Mouse (Mus musculus) E14TG2a.4 (cell line): ENCODE measurements around the gene 1810010D01Rik.

ENCODE experiments used
- CTCF ChIP-seq: conservative IDR thresholded peaks from 2 replicates; pipeline ENCODE4 v1.5.1; 2014; ENCODE audit warnings: low read length
- NANOG ChIP-seq: IDR thresholded peaks from 2 replicates; pipeline ENCODE4 v1.6.1; 2014; ENCODE audit warnings: borderline replicate concordance, low read length, mixed read lengths
- POU5F1 ChIP-seq: IDR thresholded peaks from 2 replicates; pipeline ENCODE4 v1.6.1; 2014; ENCODE audit warnings: low read length, borderline replicate concordance

GRCm38 (mm10) chr7:145197711-145198110, 10.2 kb downstream of the 1810010D01Rik start:
- TF ChIP-seq CTCF: no peak
- no peak for TF ChIP-seq NANOG
- no peak for TF ChIP-seq POU5F1
